Mouse (Mus musculus) fibroblast of lung, adult 2 months (primary cell): ENCODE data around the gene Vps13a.

Source experiments
- DNase-seq: peaks from one replicate; pipeline ENCODE4 v3.0.0-alpha.2; 2011; ENCODE audit warnings: low read depth

Vps13a gene

DNA sequence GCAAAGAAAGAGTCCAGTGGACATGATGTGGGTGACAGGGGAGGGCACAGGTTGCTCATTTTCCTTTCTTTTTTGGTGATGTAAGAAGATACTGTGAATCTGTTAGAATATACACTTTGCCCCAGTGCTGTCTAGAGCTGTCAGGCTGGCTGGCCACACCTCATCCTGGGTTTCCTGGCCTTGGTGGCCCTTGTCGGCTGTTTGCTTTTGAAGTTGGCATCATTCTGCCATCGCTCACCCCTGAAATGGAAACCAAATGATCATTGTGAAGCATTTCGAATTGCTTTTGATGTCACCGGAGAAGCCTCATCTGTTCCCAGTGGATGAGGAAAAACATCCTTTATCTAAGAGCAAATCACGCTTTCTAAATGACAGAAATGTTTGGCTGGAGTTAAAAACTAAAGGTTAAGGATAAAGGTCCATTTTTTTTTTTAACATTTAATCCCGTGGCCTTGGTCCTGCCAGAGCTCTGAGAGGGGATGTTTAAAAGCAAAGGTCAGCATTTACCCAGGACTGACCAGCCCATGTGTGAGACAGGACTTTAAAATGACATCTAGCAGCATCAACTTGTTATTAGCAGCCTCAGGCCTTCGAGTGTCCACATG lies 201.0 kb downstream of the Vps13a start:
- no peak for DNase-seq

DNA sequence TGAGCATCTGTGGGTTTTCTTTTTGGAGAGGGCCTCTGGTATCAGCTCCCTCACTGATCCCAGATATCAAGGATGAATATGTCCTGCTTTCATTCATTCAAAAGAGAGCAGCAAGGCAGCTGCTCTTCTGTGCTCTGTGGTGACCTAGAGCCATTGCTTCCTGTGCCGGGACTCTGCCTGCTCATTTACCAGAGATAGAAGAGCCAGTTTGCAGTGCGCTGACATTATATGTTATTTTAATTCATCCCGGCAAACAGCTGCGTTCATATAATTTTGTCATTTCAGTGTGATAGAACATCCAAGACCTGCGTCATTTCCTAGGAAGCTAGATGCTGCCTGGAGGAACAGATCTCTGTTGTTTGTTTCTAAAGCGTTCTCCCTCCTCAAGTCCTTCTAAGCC lies 203.9 kb downstream of the Vps13a start:
- no peak for DNase-seq
